Mouse (Mus musculus): Measurements from ENCODE around the gene Bcas1.

The Bcas1 gene

DNA sequence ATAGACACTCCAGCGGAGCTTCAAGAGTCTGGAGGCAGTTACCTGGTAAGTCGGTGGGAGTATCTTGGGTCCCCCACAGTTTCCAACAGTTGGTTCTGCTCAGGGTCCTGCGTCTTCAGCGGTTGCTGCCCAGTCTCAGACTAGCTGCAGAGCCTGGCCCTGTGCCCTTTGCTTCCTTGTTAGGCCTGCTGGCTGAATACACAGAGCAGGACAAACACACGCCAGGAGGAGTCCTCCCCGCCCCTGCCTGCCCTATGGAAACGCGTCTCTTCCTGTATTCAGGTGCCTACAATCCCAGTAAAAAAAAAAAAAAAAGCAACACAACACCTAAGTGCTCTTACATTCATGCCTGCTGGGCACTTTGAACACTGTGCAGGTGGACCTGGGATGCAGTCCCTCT lies at the start of gene Bcas1:
TSS of gene Bcas1 (minus strand) at position 142 of the 400 bp plus-strand sequence.
- 76% methylated on average over 8 of the region's 8 CpGs for WGBS

DNA sequence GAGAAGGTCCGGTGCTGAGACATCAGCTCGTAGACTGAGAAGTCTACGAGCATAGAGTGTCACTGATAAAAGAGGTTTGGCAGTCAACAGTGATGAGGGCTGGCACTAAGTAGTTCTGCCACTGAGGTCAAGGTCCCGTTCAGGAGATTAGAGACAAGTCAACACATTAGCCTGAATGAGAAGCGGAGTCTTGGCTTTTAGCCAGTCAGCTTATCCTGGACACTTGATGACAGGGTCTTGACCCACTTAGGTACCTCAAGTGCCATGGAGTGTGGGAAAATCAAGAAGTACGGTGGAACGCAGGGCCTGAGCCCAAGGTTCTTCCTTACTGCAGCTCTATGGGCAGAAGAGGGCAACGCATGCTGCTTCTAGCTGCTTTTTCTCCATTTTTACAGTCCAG lies 49.0 kb upstream of the Bcas1 start:
- 90% methylated on average over 8 of the region's 8 CpGs for WGBS

DNA sequence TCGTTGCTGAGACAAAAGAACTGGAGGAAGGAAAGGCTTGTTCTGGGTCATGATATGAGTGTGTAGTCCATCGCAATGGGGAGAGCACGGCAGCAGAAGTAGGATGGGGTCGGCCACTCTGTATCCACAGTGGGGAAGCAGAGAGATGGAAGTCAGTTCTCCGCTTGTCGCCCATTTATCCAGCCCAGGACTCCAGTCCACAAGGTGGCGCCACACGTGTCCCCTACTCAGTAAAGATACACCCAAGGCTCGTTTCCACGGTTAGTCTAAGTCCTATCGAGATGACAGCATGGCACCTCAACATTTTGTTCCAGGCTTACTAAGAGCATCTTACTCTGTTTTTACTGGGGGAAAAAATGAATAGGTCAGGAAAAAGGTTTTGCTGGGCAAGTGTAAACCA lies 48.6 kb upstream of the Bcas1 start:
- WGBS, result 85% methylated on average over 11 of the region's 11 CpGs

DNA sequence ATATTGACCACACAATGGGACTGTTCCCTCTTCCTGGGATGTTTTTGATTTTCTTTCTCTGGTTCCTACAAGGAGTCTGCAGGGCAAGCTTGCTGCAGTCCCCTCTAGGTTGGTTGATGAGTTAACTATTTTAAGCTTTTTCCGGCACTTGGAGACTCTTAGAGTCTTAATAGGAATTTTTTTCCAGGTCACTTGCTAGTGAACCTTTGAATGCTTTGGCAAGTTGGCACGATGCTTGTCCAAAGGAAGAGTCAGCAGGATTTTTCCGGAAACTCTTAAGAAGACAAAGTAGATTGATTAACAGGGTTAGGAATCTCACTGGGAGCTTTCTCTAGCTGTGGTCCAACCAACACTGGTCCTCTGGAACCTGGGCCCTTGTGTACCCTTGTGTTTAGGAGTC lies 47.5 kb upstream of the Bcas1 start:
- WGBS, result 71% methylated on average over 3 of the region's 3 CpGs

DNA sequence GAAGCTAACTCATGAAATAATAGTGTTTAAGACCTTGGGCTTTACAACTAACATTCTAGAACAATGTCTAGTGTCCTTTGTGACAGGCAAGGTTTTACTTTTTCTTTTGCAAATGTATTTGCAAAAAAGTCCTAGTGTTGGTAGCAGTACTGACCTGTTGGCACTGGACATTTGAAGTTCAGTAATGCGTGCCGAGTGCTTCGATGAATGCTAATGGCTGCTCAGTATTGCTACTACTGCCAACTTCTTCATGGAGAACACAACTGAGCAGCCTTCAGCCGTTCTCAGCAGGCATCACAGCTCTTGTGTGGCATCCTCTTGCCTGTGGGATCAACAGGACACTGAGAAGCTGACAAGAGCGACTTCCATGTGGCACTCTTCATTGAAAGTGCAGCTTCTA lies 46.5 kb upstream of the Bcas1 start:
- 84% methylated on average over 5 of the region's 5 CpGs for WGBS

GRCm38 (mm10) chr2:170470591-170470990 lies 42.9 kb upstream of the Bcas1 start:
- 86% methylated on average over 5 of the region's 5 CpGs for WGBS

GRCm38 (mm10) chr2:170469616-170470308 lies 42.1 kb upstream of the Bcas1 start:
- 32% methylated on average over 10 of the region's 10 CpGs for WGBS

- 16% methylated on average over 4 of the region's 4 CpGs for WGBS
These were observed 37.2 kb upstream of the Bcas1 start for GRCm38 (mm10) chr2:170464817-170465216.

GRCm38 (mm10) chr2:170461652-170462051 lies 34.0 kb upstream of the Bcas1 start:
- WGBS, result 63% methylated on average over 7 of the region's 7 CpGs

DNA sequence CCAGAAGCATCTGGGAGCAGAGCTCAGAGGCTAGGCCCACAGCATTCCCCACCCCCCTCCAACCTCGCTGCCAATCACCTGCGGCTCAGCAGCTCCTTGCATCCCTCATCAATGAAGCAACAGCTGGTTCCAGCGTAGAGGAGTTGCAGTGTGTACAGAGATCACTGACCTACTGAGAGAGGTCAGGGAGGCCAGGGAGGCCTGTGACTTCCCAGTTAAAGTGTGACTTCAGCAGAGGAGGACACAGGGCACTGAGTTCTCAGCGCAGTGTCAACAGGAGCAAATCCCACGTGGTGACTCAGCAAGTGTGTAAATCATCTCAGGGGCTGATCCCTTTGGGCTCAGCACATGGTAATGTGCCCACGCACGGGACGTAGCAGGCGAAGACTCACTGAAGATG lies 32.2 kb upstream of the Bcas1 start:
- 69% methylated on average over 9 of the region's 9 CpGs for WGBS

DNA sequence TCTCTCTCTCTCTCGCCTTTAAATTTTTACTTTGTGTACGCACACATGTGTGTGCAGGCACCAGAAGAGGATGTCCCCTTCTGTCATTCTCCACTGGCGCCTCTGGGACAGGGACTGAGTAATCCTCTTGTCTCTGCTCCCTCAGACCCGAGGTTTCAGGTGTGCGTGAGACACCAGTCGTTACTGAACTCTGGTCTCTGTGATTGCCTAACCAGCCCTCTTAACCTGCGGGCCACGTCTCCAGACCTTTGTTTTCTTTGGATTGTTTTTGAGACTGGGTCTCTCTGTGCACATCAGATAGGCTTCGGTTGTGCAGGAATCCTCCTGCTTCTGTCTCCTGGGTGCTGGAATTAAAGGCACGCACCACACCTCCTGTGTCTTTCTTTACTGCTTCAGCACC lies 31.5 kb upstream of the Bcas1 start:
- 81% methylated on average over 10 of the region's 10 CpGs for WGBS

GRCm38 (mm10) chr2:170453809-170454208 lies 26.2 kb upstream of the Bcas1 start:
- WGBS, result 73% methylated on average over 3 of the region's 4 CpGs

- 10% methylated on average over 9 of the region's 9 CpGs for WGBS
These were observed 23.3 kb upstream of the Bcas1 start for GRCm38 (mm10) chr2:170450933-170451332.

GRCm38 (mm10) chr2:170447651-170448050 lies 20.0 kb upstream of the Bcas1 start:
- 40% methylated on average over 10 of the region's 10 CpGs for WGBS

- WGBS, result 62% methylated on average over 5 of the region's 5 CpGs
These were observed 19.3 kb upstream of the Bcas1 start for GRCm38 (mm10) chr2:170446843-170447383.

DNA sequence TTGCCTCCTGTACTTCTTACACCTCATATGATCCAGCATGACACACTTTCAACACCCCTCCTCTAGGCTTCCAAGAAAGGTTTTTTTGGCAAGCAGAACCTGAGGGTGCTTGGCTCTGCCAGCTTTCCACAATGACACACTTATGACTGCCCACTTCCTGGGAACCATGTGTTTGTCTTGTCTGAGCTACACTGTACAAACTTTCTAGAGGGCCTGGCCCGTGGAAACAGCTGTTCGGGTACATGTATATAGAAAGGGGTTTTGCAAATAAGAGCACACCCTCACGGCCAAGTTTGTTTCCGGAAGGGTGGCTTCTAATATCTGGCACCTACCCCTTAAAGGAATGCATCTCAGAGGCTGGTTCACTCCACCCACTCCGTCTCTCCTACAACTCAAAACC lies 18.2 kb upstream of the Bcas1 start:
- WGBS, result 52% methylated on average over 5 of the region's 5 CpGs

DNA sequence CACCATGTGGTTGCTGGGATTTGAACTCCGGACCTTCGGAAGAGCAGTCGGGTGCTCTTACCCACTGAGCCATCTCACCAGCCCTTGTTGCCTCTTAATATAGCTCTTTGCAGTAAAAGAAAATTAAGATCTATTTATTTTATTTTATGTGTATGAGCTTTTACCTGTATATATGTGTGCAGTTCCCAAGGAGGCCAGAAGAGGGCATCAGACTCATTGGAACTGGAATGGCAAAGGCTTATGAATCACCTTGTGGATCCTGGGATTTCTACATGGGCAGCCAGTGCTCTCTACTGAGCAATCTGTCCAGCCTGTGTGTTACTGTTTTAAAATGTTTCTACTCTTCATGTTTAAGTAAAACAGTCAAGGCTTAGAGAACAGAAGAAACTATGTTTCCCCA lies 14.9 kb upstream of the Bcas1 start:
- 72% methylated on average over 3 of the region's 3 CpGs for WGBS

DNA sequence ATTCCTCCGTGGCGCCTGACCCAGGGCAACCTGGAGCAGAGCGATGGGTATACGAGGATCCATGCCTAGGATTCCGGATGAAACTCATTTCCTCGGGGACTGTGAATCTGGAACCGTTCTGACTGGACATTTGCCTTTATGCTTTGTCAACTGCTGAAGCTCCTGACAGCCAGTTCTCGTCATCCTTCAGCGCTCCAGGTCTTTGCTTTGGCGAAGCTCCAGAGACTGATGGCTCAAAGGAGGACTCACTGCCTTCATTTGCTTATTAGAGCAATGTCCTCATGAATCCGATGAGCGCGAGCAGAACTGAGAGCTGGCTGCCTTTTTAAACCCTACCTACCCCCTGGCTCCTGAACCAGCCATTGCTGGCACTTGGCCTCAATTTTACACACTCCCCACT lies 11.1 kb upstream of the Bcas1 start:
- WGBS, result 51% methylated on average over 13 of the region's 13 CpGs

DNA sequence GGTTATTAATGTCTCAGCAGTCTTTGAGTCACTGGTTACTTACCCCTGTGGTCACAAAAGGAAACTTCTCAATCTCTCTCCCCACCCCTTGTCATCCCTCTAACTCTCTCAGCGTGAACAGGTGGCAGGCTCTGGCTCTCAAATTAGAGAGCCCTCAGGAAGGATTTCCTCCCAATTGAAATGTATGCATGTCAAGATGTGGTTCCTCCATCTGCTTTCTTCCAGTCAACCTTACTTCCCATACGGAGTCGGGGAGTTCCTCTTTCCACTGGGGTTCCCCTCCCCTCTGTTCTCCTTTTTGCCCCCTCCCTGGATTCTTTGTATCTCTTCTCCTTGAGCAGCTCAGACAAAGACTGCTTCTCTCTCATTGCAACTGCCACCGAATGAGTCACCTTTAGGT lies 8.6 kb upstream of the Bcas1 start:
- WGBS, result 64% methylated on average over 4 of the region's 4 CpGs

DNA sequence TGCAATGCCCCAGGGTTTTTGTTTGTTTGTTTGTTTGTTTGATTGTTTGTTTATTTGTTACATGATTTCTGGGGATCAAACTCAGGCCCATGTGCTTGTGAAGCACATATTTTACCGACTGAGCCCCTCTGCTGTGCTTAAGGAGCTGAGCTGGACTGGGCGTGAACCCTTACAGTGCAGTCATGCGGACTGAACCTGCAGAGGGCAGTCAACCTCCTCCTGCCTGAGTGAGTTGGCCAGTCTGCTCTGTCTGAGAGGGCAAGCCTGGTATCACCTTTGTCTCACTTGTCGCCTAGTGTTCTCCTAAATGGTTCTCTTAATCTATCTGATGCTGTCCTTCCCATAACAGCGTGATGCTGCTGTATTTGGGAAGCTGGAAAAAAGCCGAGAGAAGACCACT lies 4.5 kb upstream of the Bcas1 start:
- WGBS, result 81% methylated on average over 6 of the region's 6 CpGs

DNA sequence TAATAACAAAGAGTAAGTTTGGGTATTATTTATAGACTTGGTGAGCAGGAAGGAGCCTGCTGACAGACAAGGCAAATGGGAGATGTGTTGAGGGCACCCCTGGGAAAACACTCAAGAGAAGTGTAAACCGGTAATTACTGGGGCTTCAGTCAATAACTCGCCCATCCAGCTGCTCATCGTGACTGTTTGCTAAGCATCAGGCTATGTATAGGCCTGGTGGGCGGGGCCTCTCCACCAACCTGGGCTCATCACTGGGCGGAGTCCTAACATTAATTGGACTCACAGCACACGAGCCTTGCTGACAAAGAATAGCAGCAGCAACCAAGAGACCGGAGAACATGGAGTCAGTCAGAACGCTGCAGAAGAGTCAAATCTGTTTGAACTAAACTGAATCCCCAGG lies 1.3 kb upstream of the Bcas1 start:
- WGBS, result 78% methylated on average over 8 of the region's 8 CpGs

GRCm38 (mm10) chr2:170424131-170424530 lies 3.5 kb downstream of the Bcas1 start:
- WGBS, result 68% methylated on average over 3 of the region's 3 CpGs

DNA sequence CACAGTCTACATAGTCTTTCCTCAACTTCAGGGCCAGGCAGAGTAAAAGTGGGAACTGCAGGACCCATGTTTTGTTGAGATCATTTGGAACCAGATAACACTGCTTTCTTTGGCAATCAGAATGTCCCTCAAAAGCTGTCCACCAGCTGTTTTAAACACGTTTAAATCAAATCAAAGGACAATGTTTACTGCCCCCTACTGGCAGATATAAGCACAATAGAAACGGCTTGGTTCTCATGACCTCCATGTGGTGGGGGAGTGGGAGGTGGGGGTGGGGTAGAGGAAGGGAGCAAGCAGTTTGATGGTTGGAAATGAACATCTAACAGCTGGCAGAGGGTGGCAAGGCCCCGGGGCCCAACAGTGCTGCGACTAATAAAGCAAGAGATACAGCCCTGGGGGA lies 5.7 kb downstream of the Bcas1 start:
- 48% methylated on average over 4 of the region's 4 CpGs for WGBS

- WGBS, result 60% methylated on average over 10 of the region's 10 CpGs
These were observed 8.9 kb downstream of the Bcas1 start for GRCm38 (mm10) chr2:170418748-170419147.
